Mouse (Mus musculus) layer of hippocampus, postnatal 36 days (tissue): ENCODE results near the gene Olfr1290. TPM values are rescaled to one million over a fixed set of nuclear protein-coding genes. Genes with fewer than 3 reads are reported as not detected.

Source experiments
- DNase-seq, 2 experiments: peaks; one replicate each; pipeline ENCODE4 v3.0.0; 2022
- total RNA-seq, 2 experiments: library from RNA; stranded (reverse); gene quantifications; 2 replicates each; pipeline ENCODE4 v1.2.3; 2021

Olfr1290 gene
- not detected for total RNA-seq

DNA sequence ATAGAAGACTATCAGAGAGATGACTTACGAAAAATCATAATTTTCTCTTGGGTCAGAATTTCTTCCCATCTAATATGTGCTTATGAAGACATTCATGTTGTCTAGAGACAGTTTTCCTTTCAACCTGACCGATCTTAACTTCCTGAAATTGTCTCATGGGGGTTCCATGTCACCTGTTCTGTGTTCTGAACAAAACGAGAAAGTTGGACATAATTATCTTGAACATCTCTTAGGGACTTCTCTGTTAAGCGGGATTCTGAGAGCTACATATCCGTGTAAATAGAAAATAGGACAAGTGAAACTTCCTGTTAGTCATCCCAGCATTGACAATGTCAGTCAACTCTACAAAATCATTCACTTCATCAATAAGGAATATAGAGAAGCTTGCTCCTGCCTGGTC, at the start of gene Olfr1290:
Olfr1290 (minus strand) TSS at position 101 of the 400 bp plus-strand sequence.
- DNase-seq: no peak

DNA sequence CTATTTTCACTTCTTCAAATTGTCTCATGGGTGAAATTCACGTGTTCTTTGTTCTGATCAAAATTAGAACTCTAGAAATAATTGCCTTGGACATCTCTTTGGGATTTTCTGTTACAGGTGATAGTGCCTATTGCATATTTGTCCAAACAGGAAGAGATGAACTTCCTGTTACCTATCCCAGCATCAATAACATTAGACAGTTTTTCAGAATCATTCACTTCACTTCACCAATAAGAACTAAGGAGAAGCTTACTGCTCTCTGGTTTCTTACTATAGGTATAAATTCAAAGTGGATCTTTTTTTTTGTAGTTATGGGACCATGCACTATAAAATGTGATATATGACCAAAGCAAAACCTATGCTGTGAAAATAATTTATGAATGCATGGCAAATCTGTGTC, 46.6 kb upstream of the Olfr1290 start, which contains the start of gene Olfr1294:
Olfr1294 (minus strand) TSS at position 101 of the 400 bp plus-strand sequence.
- DNase-seq: no peak

DNA sequence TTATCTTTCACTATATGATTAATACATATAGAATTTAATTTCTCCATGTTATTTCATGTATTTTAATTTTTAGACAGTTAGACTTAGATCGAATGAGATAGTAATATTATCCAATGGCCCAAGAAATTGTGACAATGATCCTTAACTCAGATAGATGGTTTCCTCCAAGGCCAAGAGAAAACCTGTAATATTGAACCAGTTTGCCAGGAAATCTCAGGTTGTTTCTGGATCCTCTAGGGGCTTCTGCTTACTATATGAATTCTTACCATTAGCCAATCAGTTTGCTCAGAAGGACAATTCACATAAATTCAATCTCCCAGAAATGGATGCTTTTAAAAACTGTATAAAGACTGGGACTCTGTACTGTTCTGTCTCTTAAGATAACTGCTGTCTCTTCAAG, 31.3 kb upstream of the Olfr1290 start, which contains the start of gene Olfr1293-ps:
Olfr1293-ps (plus strand) TSS at position 301 of the 400 bp plus-strand sequence.
- DNase-seq: no peak

DNA sequence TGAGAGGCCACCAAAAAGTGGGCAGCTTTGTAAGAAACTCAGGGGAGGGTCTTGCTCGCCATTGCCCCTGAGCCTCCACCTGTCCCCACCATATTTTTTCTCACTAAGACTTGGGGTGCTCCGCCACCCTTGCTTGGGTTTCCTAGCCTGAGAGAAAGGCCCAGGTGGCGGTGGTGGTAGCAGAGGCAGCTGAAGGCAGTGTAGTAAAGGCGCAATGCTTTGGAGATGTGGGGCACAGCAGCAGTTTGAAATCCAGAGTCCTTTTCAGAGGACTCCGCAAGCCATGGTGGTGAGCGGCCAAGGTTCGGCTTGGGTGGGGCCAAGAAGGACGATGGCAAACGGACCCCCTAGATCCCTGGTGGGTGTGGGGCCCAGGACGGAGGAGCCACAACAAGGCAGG, 23.8 kb upstream of the Olfr1290 start:
- no peak for DNase-seq

GRCm38 (mm10) chr2:111496880-111497279, 3.3 kb upstream of the Olfr1290 start, which contains the start of gene Olfr1291-ps1:
TSS of gene Olfr1291-ps1 (plus strand) at chr2:111497180.
- DNase-seq: no peak

DNA sequence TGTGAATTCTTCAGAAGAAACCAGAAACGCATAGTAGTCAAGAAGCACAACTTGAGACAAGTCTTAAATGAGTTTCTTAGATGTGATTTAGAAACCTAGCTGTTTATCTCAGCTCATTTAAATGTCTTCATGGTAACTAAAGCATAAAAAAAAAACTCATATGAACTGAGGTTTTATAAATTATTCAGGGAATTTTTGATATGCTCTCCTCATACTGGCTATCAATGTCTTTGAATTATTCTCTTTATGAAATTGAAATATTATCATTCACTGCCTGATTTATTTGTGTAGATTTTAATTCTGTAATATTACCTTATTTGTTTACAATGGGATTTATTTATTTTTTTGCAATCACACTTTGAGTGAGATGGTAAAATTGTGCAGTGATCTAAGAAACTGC, 13.1 kb downstream of the Olfr1290 start, which contains the start of gene Olfr1289:
Olfr1289 (plus strand) TSS at position 301 of the 400 bp plus-strand sequence.
- DNase-seq: no peak

- DNase-seq: no peak
Observed at GRCm38 (mm10) chr2:111473801-111474200, 19.8 kb downstream of the Olfr1290 start, which contains the start of gene Olfr1288. TSS of gene Olfr1288 (plus strand) at chr2:111474101.

- no peak for DNase-seq
Observed at GRCm38 (mm10) chr2:111448842-111449241, 44.8 kb downstream of the Olfr1290 start, which contains the start of gene Olfr1287. TSS of gene Olfr1287 (plus strand) at chr2:111449142.

Other genes starting within 250 kb of the Olfr1290 start
- not detected for gene Olfr1276, start 239.3 kb downstream of the Olfr1290 start, total RNA-seq
- not detected for gene Olfr1277, start 219.7 kb downstream of the Olfr1290 start, total RNA-seq
- not detected for gene Olfr1278, start 203.7 kb downstream of the Olfr1290 start, total RNA-seq
- gene Olfr1279, start 193.2 kb downstream of the Olfr1290 start, total RNA-seq: not detected
- gene Olfr1280, start 179.8 kb downstream of the Olfr1290 start, total RNA-seq: not detected
- not detected for gene Olfr1281, start 167.3 kb downstream of the Olfr1290 start, total RNA-seq
- gene Olfr1282, start 157.8 kb downstream of the Olfr1290 start, total RNA-seq: not detected
- not detected for gene Olfr1283, start 127.0 kb downstream of the Olfr1290 start, total RNA-seq
- gene Olfr1284, start 118.3 kb downstream of the Olfr1290 start, total RNA-seq: not detected
- not detected for gene Olfr1286, start 70.7 kb downstream of the Olfr1290 start, total RNA-seq
- not detected for gene Olfr1287, start 44.7 kb downstream of the Olfr1290 start, total RNA-seq
- not detected for gene Olfr1288, start 19.7 kb downstream of the Olfr1290 start, total RNA-seq
- gene Olfr1289, start 13.0 kb downstream of the Olfr1290 start, total RNA-seq: not detected
- gene Olfr1291-ps1, start 3.4 kb upstream of the Olfr1290 start, total RNA-seq: not detected
- not detected for gene Olfr1293-ps, start 31.4 kb upstream of the Olfr1290 start, total RNA-seq
- not detected for gene Olfr1294, start 46.5 kb upstream of the Olfr1290 start, total RNA-seq
- not detected for gene Olfr1295, start 75.9 kb upstream of the Olfr1290 start, total RNA-seq
- gene Olfr1297, start 132.7 kb upstream of the Olfr1290 start, total RNA-seq: not detected
- gene Olfr1298, start 155.4 kb upstream of the Olfr1290 start, total RNA-seq: not detected
- gene Olfr1299, start 167.6 kb upstream of the Olfr1290 start, total RNA-seq: not detected